Mouse (Mus musculus) lung, adult 18-20 months (tissue): ENCODE data around the gene Stk39.

Experiments
- DNase-seq, 2 experiments: peaks; one replicate each; pipeline ENCODE4 v3.0.0; 2022; ENCODE audit warnings: mixed read lengths in 2 of 2

Gene Stk39

GRCm38 (mm10) chr2:68419165-68419564 lies 52.9 kb downstream of the Stk39 start:
- DNase-seq = no peak

- DNase-seq = no peak
Observed at GRCm38 (mm10) chr2:68417081-68417480, 55.0 kb downstream of the Stk39 start.

- peak; percentile 12 to 33 for DNase-seq
Observed at GRCm38 (mm10) chr2:68415691-68416090, 56.4 kb downstream of the Stk39 start.

- no peak for DNase-seq
Observed at GRCm38 (mm10) chr2:68412149-68412548, 59.9 kb downstream of the Stk39 start.

- DNase-seq = no peak
Observed at GRCm38 (mm10) chr2:68411201-68411600, 60.9 kb downstream of the Stk39 start.

- DNase-seq = no peak
Observed at GRCm38 (mm10) chr2:68409640-68410215, 62.3 kb downstream of the Stk39 start.

- no peak for DNase-seq
Observed at GRCm38 (mm10) chr2:68408271-68408980, 63.6 kb downstream of the Stk39 start.

- no peak for DNase-seq
Observed at GRCm38 (mm10) chr2:68407179-68407950, 64.7 kb downstream of the Stk39 start.

- no peak for DNase-seq
Observed at GRCm38 (mm10) chr2:68406571-68407074, 65.4 kb downstream of the Stk39 start.

- DNase-seq = no peak
Observed at GRCm38 (mm10) chr2:68405163-68405715, 66.8 kb downstream of the Stk39 start.

- no peak for DNase-seq
Observed at GRCm38 (mm10) chr2:68404274-68405162, 67.5 kb downstream of the Stk39 start.

GRCm38 (mm10) chr2:68393611-68394549 lies 78.2 kb downstream of the Stk39 start:
- DNase-seq = no peak

- DNase-seq = no peak
Observed at GRCm38 (mm10) chr2:68387824-68388582, 84.1 kb downstream of the Stk39 start.

- no peak for DNase-seq
Observed at GRCm38 (mm10) chr2:68386313-68386863, 85.7 kb downstream of the Stk39 start.

- DNase-seq = no peak
Observed at GRCm38 (mm10) chr2:68385654-68386312, 86.3 kb downstream of the Stk39 start.

GRCm38 (mm10) chr2:68383964-68384363 lies 88.1 kb downstream of the Stk39 start:
- no peak for DNase-seq

- DNase-seq = peak; percentile 14 to 43
Observed at GRCm38 (mm10) chr2:68382394-68383059, 89.5 kb downstream of the Stk39 start.

GRCm38 (mm10) chr2:68381881-68382280 lies 90.2 kb downstream of the Stk39 start:
- DNase-seq = no peak

GRCm38 (mm10) chr2:68381205-68381604 lies 90.9 kb downstream of the Stk39 start:
- DNase-seq = no peak
